Mouse (Mus musculus) T-cell, adult 2 months (primary cell): Measurements from ENCODE around the gene Il1b.

Experiments
- DNase-seq: peaks from one replicate; pipeline ENCODE4 v3.0.0; 2022; ENCODE audit warnings: low spot score

Gene Il1b

GRCm38 (mm10) chr2:129371039-129371438, at the start of gene Il1b:
Il1b (minus strand) TSS chr2:129371139.
- no peak for DNase-seq

- DNase-seq, result no peak
Measured at GRCm38 (mm10) chr2:129419361-129419880, 48.5 kb upstream of the Il1b start.

- DNase-seq, result no peak
Measured at GRCm38 (mm10) chr2:129414593-129414992, 43.7 kb upstream of the Il1b start.

GRCm38 (mm10) chr2:129413488-129413887, 42.5 kb upstream of the Il1b start:
- DNase-seq, result no peak

GRCm38 (mm10) chr2:129411651-129412050, 40.7 kb upstream of the Il1b start:
- no peak for DNase-seq

- DNase-seq, result no peak
Measured at GRCm38 (mm10) chr2:129410344-129410743, 39.4 kb upstream of the Il1b start.

- no peak for DNase-seq
Measured at GRCm38 (mm10) chr2:129408476-129408875, 37.5 kb upstream of the Il1b start.

- DNase-seq, result no peak
Measured at GRCm38 (mm10) chr2:129407596-129407995, 36.7 kb upstream of the Il1b start.

GRCm38 (mm10) chr2:129406508-129406907, 35.6 kb upstream of the Il1b start:
- no peak for DNase-seq

GRCm38 (mm10) chr2:129403786-129404185, 32.8 kb upstream of the Il1b start:
- no peak for DNase-seq

- no peak for DNase-seq
Measured at GRCm38 (mm10) chr2:129402330-129402729, 31.4 kb upstream of the Il1b start.

- no peak for DNase-seq
Measured at GRCm38 (mm10) chr2:129401803-129402202, 30.9 kb upstream of the Il1b start.

GRCm38 (mm10) chr2:129398176-129398575, 27.2 kb upstream of the Il1b start:
- no peak for DNase-seq

- DNase-seq, result no peak
Measured at GRCm38 (mm10) chr2:129393524-129393923, 22.6 kb upstream of the Il1b start.

GRCm38 (mm10) chr2:129390161-129390560, 19.2 kb upstream of the Il1b start:
- DNase-seq, result no peak

- DNase-seq, result no peak
Measured at GRCm38 (mm10) chr2:129389323-129389722, 18.4 kb upstream of the Il1b start.

- DNase-seq, result peak; percentile 16
Measured at GRCm38 (mm10) chr2:129385331-129385730, 14.4 kb upstream of the Il1b start.

GRCm38 (mm10) chr2:129384272-129384660, 13.3 kb upstream of the Il1b start:
- DNase-seq, result no peak

GRCm38 (mm10) chr2:129383512-129384271, 12.8 kb upstream of the Il1b start:
- DNase-seq, result no peak

GRCm38 (mm10) chr2:129380746-129381474, 10.0 kb upstream of the Il1b start:
- DNase-seq, result no peak

- DNase-seq, result no peak
Measured at GRCm38 (mm10) chr2:129380211-129380610, 9.3 kb upstream of the Il1b start.

- DNase-seq, result peak; percentile 8
Measured at GRCm38 (mm10) chr2:129373307-129373706, 2.4 kb upstream of the Il1b start.

GRCm38 (mm10) chr2:129369615-129370014, 1.3 kb downstream of the Il1b start:
- DNase-seq, result no peak
